Mouse (Mus musculus) cerebellum, adult 2 months (tissue): ENCODE measurements at regions not wholly inside any gene's neighbourhood (a gene's known extent, or its start where the extent isn't known, plus 50 kb on each side); places are given as distances from the start of the nearest gene placed in this dataset.
A peak's percentile ranks its signal among the peaks of the same experiment; 100 is the strongest.

ENCODE experiments used
- DNase-seq, 2 experiments: peaks; one replicate each; pipeline ENCODE4 v3.0.0; 2021
- H3K27ac ChIP-seq: fragments of 200-500 bp; 2 replicates; pipeline ENCODE4 v1.5.1; 2012; ENCODE audit warnings: low read length, control low read depth, inconsistent platforms; ENCODE audit not compliant: insufficient read depth
- H3K27me3 ChIP-seq: fragments of 200-500 bp; 2 replicates; pipeline ENCODE4 v1.6.1; 2012; ENCODE audit warnings: inconsistent platforms, mild to moderate bottlenecking, low read length, moderate library complexity; ENCODE audit not compliant: control insufficient read depth, insufficient read depth
- H3K4me1 ChIP-seq: fragments of 200-500 bp; 2 replicates; pipeline ENCODE4 v1.6.1; 2011; ENCODE audit warnings: low read length; ENCODE audit not compliant: control insufficient read depth, insufficient read depth
- H3K4me3 ChIP-seq: fragments of 200-500 bp; replicated peaks from 2 replicates; pipeline ENCODE3; 2011; ENCODE audit warnings: mild to moderate bottlenecking, low read depth, low read length, control low read depth; ENCODE audit not compliant: insufficient read depth
- CTCF ChIP-seq: fragments of 200-500 bp; IDR thresholded peaks from 2 replicates; pipeline ENCODE4 v1.5.1; 2011; ENCODE audit warnings: low read depth, mild to moderate bottlenecking, control low read depth, low read length, moderate library complexity, borderline replicate concordance; ENCODE audit not compliant: insufficient read depth
- POLR2A ChIP-seq: fragments of 200-500 bp; IDR thresholded peaks from 2 replicates; pipeline ENCODE4 v1.6.1; 2011; ENCODE audit warnings: low read length, control low read depth, borderline replicate concordance; ENCODE audit not compliant: insufficient read depth
- WGBS: fragments of 180-500 bp; shearing (Covaris S2); methylation state at CpG from one replicate; pipeline ENCODE4 v1.1.7; 2018; 5-methylcytosine and 5-hydroxymethylcytosine counted together

DNA sequence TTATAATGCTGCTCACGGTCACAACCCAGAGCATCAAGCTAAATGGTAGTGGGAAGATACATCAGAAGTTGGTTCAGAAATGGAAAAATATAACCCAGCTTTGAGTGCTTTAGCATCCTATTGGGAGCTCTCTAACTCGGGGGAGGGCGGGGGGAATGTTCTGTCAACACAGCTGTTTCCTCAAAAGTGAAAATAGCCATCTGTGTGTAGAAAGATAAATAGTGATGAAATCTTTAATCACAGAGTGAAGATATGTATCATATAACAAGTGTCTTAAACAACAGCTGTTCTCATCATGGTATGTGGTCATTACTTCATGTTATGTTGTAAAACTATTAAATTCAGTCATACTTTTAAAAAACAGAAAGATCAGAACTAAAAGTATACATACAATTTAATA is 248.4 kb upstream of the Siglech start:
- 90% methylated on average over 3 of the region's 3 CpGs for WGBS
- no peaks in the 10 kb centered on the region for H3K27me3 ChIP-seq

GRCm38 (mm10) chr7:55539827-55540320 is 228.1 kb upstream of the Siglech start:
- Histone ChIP-seq H3K27ac (no peak overlapping the region), H3K4me1 (no peaks in the 10 kb centered on the region), H3K27me3 (no peaks in the 10 kb centered on the region), H3K4me3 (no peak overlapping the region)
- TF ChIP-seq CTCF, result no peak
- TF ChIP-seq POLR2A, result no peak
- DNase-seq, result no peak
- WGBS, result 84% methylated on average over 4 of the region's 4 CpGs

More for the DNA sequence above, 248.4 kb upstream of the Siglech start:
- Histone ChIP-seq H3K4me3 (no peak overlapping the region), H3K4me1 (no peaks in the 10 kb centered on the region), H3K27ac (no peak overlapping the region)
- no peak for DNase-seq
- TF ChIP-seq POLR2A (no peak), CTCF (no peak)

DNA sequence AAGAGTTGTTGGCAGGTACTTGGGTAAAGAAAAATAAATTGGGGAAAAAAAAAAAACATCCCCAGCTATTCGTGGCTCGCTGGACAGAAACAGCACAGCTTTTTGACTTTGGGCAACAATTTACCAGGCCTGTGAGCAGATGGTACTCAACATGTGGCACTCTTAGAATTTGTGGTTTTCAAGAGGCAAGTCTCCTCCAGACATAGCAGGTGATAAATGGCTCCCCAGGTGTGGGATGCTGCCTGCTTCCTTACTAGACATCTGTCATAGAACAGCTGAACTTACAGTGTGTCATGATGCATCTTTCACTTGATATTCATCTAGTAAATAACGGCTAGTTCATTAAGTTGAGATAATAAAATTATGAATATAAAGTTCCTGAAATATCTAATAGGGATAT is 218.8 kb upstream of the Siglech start:
- DNase-seq, result peak in 1 of 2 experiments; percentile 1
- Histone ChIP-seq H3K27ac (no peak overlapping the region), H3K4me1 (no peaks in the 10 kb centered on the region), H3K4me3 (no peak overlapping the region), H3K27me3 (no peaks in the 10 kb centered on the region)
- WGBS, result 5% methylated on average over 3 of the region's 3 CpGs
- TF ChIP-seq CTCF (no peak), POLR2A (no peak)

DNA sequence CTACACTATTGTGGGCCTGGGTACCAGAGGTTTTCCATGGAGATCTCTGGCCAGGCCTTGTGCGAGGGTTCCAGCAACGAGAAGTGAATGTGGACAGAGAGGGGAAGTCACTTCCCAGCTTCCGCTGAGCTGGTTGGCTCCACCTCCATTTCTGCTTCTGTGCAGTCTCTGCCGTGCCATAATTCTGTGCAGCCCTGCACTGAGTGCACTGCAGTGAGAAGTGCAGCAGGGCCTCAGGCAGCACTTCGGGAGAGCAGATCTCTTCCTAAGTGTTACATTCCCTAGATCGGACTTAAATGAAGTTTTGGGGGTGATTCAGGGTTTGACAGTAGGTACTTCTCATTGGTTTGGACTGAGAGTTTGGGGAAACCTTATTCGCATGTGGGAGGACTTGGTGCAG is 194.6 kb upstream of the Siglech start:
- WGBS, result 86% methylated on average over 7 of the region's 7 CpGs
- Histone ChIP-seq H3K27me3 (no peaks in the 10 kb centered on the region), H3K27ac (no peak overlapping the region), H3K4me1 (no peaks in the 10 kb centered on the region), H3K4me3 (no peak overlapping the region)
- no peak for DNase-seq
- TF ChIP-seq POLR2A (no peak), CTCF (no peak)

- TF ChIP-seq POLR2A, result no peak
- no peak for TF ChIP-seq CTCF
- Histone ChIP-seq H3K4me1 (no peaks in the 10 kb centered on the region), H3K4me3 (no peak overlapping the region), H3K27me3 (no peaks in the 10 kb centered on the region), H3K27ac (no peak overlapping the region)
- 95% methylated on average over 2 of the region's 2 CpGs for WGBS
- no peak for DNase-seq
Observed at GRCm38 (mm10) chr7:55581034-55581926, 186.7 kb upstream of the Siglech start.
